Mouse (Mus musculus): ENCODE data around the gene Jpt2.

The Jpt2 gene

DNA sequence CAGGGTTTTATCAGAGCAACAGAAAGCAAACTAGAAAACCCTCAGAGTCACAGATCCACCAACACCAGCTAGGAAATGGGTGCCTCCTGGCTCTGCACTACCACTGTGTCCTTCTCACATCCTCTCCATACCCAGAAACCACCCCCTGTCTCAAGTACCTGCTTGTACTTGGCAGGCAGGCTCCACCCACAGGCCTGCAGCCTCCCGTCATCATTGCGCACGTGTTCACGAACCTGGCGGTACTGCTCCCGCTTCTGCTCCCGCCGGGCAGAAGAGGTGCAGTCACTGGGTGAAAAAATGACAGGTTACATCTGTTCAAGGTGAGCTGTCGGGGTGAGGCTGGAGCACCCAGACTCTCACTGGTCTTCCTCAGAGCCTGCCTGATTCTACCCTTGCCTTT, 56.7 kb downstream of the Jpt2 start:
- DNase-seq: no peak

DNA sequence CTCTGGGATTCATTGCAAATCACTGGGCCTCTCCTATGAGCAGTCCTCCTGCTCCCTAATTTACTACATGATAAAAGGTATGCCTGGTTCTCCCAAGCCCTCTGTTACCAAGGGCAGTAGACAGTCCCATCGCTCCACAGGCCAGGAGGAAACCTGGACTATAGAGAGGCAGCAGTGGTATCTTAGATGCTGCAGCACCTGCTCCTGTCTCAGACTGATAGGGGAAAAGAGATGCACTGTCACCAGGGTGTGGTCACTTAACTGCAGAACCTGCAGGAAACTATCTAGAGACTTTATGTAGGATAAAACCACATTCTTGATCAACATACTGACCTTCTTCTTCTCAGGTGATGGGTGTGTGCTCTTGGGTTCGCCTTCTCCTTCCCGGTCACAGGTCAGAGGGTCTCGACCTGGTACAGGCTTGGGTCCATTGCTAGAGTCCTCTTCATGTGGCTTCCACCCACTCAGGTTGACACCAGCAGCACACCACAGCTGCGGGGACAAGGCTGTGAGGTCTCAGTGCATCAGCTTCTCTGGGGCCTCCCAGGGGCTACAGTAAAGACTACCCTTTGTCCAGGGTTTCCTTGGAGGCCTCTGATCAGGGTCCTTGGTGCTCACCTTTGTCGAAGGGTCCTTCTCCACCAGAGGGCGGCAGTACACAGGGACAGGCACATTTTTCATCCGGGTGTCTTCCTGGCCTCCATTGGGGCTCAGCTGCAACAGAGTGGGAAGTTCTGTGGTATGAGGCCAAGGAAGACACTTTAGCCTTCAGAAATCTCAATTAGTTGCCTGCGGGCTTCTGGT, 57.6 kb downstream of the Jpt2 start:
- DNase-seq: peak; percentile 46

DNA sequence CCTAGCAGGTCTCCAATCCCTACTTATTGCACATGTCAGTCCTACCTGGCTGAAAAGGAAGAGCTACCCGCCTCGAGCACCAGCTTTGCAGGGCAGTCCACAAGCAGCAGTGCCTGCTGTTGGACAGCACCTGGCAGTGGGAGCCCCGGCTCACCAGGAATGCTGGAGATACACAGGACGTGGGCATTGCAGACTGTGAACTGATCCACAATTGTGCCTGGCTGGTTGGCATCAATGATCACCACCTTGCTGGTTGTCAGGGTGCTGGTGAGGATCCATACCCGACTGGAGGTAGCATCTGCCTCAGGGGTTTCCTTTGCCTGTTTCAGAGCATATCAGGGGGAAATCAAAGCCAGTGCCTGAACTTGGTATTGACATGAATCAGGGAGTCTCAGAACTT, 58.4 kb downstream of the Jpt2 start:
- DNase-seq: no peak

DNA sequence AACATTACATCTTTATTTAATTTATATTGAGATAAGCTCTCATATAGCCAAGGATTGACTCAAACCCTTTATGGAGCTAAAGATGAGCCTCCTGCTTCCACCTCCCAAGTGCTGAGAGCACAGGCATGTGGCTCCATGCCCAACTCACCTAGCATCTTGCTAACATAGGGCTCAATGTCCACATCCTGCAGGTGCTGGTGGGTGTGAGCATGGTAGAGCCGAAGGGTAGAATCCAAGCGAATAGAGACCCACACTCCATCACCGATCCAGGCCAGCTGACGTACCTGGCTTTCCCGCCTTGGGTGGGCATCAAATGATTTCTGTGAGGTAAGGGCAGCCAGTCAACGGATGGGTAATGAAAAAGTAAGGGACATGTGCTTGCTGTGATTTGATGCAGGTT, 60.5 kb downstream of the Jpt2 start:
- DNase-seq: no peak

DNA sequence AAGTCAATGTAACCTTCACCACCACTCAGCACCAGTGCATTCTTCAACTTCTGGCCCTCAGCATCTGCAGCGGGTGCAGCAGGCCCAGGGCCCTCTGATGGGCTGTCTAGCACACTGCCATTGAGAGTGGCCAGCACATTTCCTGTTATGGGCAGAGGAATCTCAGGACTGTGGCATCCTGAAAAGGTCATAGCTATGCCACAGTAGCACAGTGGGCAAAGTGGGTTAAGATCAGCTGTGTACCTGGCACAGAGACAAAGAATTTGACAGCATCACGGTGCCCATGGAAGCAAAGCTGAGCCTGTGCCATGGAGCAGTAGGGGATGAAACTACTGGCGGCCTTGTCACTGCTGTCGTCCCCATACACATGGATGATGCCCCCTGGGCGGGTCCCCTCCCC, 61.3 kb downstream of the Jpt2 start:
- no peak for DNase-seq

DNA sequence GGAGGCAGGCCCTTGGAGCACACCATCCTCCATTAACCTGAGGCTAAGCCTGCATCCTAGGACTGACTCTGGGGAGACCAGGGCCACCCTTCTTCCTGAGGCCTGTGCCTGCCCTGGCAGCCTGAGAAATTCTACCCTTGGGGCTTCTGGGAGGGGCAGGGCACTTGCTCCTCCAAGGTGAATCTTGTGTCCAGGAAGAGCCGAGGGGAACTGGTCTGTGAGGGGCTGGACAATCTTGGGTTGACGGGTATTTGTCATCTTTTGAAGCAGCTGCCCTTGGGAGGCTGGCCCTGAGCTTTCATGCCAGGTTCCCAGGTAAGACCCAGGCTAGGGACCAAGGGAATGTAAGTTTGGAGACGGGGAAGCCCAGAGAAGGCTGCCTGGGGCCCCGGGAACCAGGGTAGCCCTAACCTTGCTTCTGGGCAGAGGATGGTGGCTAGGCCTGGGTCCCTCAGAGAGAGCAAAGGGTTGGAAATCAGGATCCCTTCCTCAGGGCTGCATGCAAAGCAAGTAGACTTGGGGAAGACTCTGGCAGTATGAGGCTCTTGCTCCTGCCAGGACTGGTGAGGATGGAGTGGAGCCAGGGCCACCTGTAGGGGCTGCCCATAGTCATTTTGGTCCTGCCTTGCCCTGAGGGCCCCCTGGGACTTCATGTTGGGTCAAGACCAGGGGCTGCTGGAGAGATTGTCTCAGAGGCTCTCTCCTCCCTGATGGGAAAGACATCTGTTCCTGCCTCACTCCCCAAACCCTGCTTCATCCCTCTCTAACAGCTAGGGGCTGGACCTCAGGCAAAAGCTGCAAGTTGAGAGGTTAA, 62.2 kb downstream of the Jpt2 start:
- DNase-seq: no peak

DNA sequence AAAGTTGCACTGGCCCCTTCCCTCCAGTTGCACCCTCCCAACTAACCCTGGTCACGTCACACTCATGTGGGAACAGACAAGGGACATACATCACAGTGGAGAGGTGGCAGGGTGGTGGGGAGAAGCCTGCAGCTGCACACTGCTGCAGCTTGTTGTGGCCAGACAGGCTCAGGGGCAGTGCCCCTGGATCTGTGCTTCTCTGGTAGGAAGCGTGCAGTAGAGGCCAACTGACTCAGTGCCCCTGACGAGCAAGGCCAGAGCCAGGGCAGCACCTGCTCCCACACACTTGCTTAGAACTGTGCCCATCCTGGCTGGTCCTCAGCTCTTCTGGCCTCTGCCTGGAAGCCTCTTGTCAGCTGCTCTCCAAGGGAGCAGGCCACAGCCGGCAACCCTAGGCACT, 62.9 kb downstream of the Jpt2 start:
- DNase-seq: no peak

DNA sequence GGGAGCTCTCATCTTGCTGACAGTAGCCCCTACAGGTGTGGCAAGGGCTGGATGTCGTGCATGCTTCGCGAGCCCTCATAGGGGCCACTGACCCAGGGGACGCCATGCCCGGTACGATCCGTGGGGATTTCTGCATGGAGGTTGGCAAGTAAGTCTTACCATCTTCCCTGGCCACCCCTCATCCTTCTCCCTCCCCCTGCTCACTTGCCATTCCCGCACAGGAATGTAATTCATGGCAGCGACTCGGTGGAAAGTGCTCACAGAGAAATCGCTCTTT, 63.6 kb downstream of the Jpt2 start:
- DNase-seq: no peak

DNA sequence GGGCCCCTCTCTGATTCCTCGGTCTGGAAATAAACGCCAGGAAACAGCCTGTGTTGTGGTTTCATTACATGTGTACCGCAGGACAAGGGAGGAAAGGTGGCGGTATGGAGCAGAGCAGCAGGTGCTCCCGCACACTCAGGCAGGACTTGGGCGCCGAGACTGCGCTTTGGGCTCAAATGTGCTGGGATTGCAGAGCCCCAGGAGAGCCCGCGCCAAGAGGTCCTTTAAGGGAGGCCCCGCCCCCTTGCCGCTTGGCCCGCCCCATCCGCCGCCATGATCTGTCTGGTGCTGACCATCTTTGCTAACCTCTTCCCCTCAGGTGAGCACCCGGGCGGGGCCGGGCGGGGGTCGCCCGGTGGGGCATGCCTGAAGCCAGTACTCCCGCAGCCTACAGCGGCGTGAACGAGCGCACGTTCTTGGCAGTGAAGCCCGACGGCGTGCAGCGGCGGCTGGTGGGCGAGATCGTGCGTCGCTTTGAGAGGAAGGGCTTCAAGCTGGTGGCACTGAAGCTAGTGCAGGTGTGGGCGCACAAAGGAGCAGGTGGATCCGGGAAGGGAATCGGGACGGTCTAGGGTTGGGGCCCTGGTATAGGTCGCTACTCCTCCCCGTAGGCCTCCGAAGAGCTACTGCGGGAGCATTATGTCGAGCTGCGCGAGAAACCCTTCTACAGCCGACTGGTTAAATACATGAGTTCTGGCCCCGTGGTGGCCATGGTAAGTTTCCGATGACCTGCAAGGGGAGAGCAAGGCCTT, 64.1 kb downstream of the Jpt2 start, which contains the start of gene Nme3:
TSS of gene Nme3 (plus strand) at position 260 of the 752 bp plus-strand sequence.
- DNase-seq: peak; percentile 74 to 75

DNA sequence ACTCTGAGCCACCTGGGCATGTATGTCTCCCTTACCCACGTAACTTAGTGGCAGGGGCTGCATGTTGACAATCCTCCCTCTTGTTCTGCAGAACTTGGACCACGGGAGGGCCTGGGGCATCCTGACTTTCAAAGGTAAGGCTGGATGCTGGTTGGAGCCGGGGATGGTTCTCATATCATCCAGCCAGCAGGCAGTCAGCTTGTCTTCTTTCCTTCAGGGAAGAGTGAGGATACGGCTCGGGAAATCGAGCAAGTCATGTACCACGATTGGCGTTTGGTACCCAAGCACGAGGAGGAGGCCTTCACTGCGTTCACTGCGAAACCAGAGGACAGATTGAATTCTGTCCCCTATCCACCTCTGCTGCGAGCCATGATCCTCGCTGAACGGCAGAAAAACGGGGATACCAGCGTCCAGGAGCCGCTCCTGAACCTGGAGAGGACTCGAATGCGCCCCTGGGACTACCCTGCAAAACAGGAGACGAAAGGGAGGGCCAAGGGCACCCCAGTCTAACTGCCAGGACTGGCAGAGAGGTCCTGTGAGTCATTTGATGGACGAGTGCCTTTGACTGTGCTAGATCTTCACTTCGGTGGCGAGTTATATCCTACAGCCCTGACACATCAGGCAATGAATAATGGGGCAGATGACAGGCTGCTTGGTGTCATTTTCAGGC, 64.8 kb downstream of the Jpt2 start:
- DNase-seq: peak; percentile 22 to 26

DNA sequence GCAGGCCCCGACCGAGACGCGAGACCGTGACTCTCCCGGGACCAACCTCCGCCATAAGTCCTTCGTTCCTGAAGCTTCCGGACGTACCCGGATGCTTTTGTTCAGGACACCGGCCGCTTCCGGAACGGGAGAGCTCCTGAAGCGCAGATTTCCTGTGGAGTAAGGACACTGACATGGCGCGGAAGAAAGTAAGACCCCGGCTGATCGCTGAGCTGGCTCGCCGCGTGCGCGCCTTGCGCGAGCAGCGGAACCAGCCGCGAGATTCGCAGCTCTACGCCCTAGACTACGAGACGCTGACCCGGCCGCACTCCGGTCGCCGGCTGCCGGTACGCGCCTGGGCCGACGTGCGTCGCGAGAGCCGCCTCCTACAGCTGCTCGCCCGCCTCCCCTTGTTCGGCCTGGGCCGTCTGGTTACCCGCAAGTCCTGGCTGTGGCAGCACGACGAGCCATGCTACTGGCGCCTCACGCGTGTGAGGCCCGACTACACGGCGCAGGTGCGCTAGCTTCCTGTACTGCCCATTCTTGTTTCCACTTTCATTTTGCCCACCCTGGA, 65.4 kb downstream of the Jpt2 start, which contains the start of the genes Eme2 and Mrps34:
TSS of gene Eme2 (minus strand) at position 93 of the 553 bp plus-strand sequence.
TSS of gene Mrps34 (plus strand) at position 122 of the 553 bp plus-strand sequence.
- DNase-seq: peak; percentile 72 to 75

DNA sequence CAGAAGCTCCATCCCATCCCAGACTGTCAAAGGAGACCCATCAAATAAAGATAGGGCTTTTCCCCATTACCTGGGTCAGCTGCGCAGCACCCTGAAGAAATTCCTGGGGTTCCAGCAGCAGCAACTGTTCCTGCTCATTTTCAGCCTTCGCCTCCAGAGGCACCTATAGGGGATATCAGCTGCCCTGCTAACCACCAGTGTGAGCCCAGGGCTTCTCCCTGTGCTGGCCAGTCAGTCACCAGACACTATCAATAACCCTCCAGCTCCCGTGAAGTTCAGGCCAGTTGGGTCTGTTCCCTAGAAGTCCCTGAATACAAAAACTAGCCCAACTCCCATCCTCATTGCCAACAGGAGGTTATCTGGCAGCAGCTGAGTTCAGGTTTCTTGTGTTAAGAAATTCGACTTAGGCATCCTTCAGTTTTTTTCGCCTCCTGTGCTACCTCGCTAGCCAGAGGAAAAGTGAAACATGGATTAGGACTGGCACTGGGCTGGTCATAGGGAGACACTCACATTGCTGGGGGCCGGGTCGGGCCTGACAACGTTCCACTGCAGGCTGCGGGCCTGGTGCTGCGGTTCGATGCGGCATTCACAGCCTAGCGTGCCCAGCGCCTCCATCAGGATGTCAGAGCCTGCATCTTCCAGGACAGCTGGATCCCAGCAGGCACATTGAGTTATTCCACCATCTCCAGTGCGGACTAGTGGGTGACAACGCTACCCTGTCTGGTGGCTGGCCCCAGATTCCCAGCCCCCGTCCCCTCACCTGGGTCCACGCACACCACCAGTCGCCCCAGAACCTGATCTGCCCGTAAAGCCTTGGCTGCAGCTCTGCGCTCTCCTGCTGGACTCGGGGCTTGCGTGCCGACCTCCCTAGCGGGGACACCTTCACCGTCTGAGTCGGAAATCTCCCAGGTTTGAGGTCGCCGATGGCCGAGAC, 66.2 kb downstream of the Jpt2 start:
- no peak for DNase-seq

DNA sequence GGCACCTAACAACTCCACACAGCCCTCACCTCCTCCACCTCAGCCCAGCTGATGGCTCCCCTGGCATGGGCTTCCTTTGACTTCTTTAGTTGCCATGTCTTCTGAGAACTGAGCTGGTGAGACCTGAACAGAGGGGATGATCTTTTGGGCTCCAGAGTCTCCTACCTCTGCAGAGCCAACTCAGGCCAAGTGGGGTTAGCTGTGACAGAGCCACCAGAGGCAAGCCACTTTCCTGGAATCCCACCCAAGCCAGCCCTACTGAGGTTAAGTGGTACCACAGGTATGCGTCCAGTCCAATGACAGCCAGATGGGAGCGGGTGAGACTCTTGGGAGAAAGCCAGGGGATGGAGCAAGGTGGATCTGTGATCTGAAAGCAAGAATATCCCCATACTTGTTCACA, 67.2 kb downstream of the Jpt2 start:
- DNase-seq: no peak

DNA sequence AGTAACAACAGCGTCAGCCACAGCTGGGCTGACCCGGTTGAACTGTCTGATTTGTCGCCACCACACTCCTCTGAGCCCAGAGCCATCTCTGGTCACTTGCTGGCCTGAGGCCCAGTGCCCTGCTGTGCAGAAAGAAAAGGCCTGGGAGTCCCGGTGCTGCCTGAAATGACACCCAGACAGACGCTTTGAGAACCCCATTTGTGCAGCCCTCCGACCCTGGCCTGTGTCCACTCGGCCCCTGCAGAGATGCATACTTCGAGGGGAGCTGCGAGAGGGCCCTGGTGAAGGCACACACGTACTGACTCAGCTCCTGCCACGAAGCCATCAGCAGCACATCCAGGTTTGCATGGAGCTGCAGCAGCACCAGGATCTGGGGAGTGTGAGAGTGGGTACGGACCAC, 67.7 kb downstream of the Jpt2 start:
- no peak for DNase-seq

DNA sequence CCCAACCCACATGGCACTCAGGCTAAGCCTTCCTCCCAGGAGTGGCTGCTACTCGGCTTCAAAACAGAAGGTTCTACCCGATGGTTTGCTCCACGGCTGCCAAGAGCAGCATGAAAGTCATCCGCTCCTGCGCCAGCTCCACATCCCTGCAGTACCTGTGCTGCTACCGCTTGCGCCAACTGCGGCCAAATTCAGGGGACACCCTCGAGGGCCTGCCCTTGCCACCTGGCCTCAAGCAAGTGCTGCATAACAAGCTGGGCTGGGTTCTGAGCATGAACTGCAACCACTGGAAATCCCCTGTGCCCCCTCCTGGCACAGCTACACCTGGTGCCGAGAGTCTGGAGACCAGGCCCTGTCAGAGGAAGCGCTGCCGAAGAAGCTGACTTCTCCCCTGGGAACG, 69.2 kb downstream of the Jpt2 start:
- DNase-seq: no peak

DNA sequence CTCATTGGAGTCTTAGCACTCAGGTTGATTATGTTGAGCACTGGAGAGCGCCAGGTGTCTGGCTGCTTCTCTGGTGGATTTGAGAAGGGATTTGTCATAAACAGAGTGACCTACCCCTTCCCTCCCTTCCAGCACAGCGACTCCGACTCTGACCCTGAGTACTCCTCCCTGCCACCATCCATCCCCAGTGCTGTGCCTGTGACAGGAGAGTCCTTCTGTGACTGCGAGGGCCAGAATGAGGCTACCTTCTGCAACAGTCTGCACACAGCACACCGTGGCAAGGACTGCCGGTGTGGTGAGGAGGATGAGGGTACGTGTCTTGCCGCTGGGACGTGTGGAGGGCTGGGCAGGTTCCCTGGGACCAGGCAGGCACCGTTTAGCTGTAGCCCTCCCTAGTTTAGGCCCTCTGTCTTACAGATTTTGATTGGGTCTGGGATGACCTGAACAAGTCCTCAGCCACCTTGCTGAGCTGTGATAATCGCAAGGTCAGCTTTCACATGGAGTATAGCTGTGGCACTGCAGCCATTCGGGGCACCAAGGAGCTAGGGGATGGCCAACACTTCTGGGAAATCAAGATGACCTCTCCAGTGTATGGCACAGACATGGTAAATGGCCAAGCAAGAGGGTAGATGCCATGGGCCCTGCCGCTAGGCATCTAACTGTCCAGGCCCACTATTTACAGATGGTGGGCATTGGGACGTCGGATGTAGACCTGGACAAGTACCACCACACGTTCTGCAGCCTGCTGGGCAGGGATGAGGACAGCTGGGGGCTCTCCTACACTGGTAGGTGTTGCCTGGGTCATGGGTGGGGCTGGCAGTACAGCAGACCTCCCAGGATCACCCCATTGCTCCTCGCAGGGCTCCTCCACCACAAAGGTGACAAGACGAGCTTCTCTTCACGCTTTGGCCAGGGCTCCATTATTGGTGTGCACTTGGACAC, 70.1 kb downstream of the Jpt2 start:
- DNase-seq: no peak

DNA sequence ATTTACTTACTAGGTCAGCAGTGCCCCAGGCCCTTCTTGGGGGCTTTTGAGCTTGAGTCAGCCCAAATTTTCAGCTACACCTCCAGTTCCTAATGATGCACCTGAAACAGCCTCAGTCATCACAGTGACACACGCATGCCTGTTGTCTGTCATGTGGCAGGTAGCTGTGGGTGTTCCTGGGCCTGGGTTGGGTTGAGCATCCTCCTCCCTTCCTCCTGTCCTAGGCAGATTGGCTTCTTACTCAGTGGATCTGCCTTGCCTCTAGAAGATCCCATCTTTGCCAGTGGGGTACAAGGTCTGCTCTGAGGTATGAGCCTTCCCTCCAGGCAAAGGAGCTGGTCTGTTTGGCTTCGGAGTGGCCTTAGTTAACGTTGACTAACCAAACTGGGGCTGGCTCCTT, 71.6 kb downstream of the Jpt2 start:
- DNase-seq: no peak

All from B cell, adult 2 months (primary cell).